Mouse (Mus musculus) bone marrow, adult 2 months (tissue): ENCODE results near the gene Cpne9.

ENCODE experiments used
- CTCF ChIP-seq: fragments of 200-500 bp; IDR thresholded peaks from 2 replicates; pipeline ENCODE4 v1.5.1; 2011; ENCODE audit warnings: low read length, control low read depth; ENCODE audit not compliant: control insufficient read depth, insufficient read depth
- POLR2A ChIP-seq: fragments of 200-500 bp; IDR thresholded peaks from 2 replicates; pipeline ENCODE4 v1.6.1; 2011; ENCODE audit warnings: low read depth, mild to moderate bottlenecking, control low read depth, low read length, borderline replicate concordance; ENCODE audit not compliant: control insufficient read depth

DNA sequence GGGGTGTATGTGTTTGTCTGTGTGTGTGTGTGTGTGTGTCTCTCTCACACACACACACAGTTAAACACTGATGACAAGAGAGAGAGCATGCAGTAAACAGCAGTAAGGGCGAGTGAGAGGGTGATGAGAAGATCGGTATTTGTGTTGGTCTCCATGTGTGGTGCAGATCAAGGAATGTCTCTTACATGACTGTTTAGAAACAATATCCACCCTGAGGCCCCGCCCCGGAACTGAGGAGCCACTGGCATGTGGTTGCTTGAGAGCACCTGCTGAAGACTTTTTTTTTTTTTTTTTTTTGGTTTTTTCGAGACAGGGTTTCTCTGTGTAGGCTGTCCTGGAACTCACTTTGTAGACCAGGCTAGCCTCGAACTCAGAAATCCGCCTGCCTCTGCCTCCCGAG, 17.7 kb upstream of the Cpne9 start:
- no peak for TF ChIP-seq POLR2A
- no peak for TF ChIP-seq CTCF
